Mouse (Mus musculus) cortical plate, adult 2 months (tissue): ENCODE results near the gene Polr3e. TPM values are rescaled to one million over a fixed set of nuclear protein-coding genes. Genes with fewer than 3 reads are reported as not detected.
"Not testable (repeated sequence)": the region's sequence is repeated elsewhere in the genome, so short reads cannot be mapped to it uniquely, and the experiment has no call there.

Experiments used
- H3K27ac ChIP-seq: fragments of 200-500 bp; 2 replicates; pipeline ENCODE4 v1.5.1; 2012; ENCODE audit warnings: low read length, control low read depth, inconsistent platforms; ENCODE audit not compliant: insufficient read depth
- H3K4me1 ChIP-seq: fragments of 200-500 bp; 2 replicates; pipeline ENCODE4 v1.6.1; 2011; ENCODE audit warnings: low read length; ENCODE audit not compliant: control insufficient read depth, insufficient read depth
- H3K4me3 ChIP-seq: fragments of 200-500 bp; 2 replicates; pipeline ENCODE4 v1.5.1; 2011; ENCODE audit warnings: mild to moderate bottlenecking, low read length, control low read depth; ENCODE audit not compliant: insufficient read depth
- CTCF ChIP-seq: fragments of 200-500 bp; IDR thresholded peaks from 2 replicates; pipeline ENCODE4 v1.5.1; 2011; ENCODE audit warnings: mild to moderate bottlenecking, control low read depth, low read length; ENCODE audit not compliant: insufficient read depth; ENCODE audit errors: extremely low read depth
- POLR2A ChIP-seq: fragments of 200-500 bp; IDR thresholded peaks from 2 replicates; pipeline ENCODE4 v1.6.1; 2011; ENCODE audit warnings: mild to moderate bottlenecking, low read length, control low read depth; ENCODE audit not compliant: insufficient read depth; ENCODE audit errors: extremely low read depth
- polyA plus RNA-seq: library from polyadenylated mRNA; depleted of rRNA; stranded (reverse); fragments of >200 nt; gene quantifications from 2 replicates; pipeline ENCODE4 v1.2.3, GENCODE M21; 2012

Polr3e gene
- polyA plus RNA-seq, 1 experiment = 25.9 TPM

GRCm38 (mm10) chr7:120880770-120881169, 36.8 kb upstream of the Polr3e start:
- TF ChIP-seq POLR2A (no peak), CTCF (no peak)
- Histone ChIP-seq H3K4me3 (no peak overlapping the region), H3K4me1 (peaks cover 2% of the 10 kb centered on the region; the same call in 1 of the 2 replicates), H3K27ac (no peak overlapping the region)

DNA sequence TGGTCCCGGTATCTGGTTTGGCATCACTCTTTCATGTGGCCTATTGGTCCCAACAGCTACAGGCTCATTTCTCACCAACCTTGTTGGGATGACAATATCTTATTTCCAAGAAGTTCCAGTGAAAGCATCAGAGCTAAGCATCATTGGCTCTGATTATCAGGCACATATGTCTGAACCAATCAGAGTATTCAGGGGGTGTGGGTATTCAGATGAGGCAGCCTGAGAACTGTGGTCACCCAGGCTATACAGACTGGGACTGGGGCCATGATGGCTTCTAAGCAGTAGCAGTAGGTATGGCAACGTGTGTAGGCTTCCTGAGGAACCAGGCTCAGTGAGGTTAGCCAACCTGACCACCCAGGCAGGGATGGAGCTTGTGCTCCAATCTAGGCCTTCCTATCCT, 36.1 kb upstream of the Polr3e start:
- no peak overlapping the region for H3K4me3 ChIP-seq
- TF ChIP-seq POLR2A = no peak
- no peak for TF ChIP-seq CTCF
- H3K4me1 ChIP-seq = peaks cover 2% of the 10 kb centered on the region; the same call in 1 of the 2 replicates
- no peak overlapping the region for H3K27ac ChIP-seq

GRCm38 (mm10) chr7:120882674-120883073, 34.9 kb upstream of the Polr3e start:
- H3K4me3 ChIP-seq = no peak overlapping the region
- H3K27ac ChIP-seq = no peak overlapping the region
- TF ChIP-seq CTCF = no peak
- no peak for TF ChIP-seq POLR2A
- H3K4me1 ChIP-seq = peaks cover 2% of the 10 kb centered on the region; the same call in 1 of the 2 replicates

GRCm38 (mm10) chr7:120883523-120884290, 33.8 kb upstream of the Polr3e start:
- no peak overlapping the region for H3K4me3 ChIP-seq
- H3K4me1 ChIP-seq = no peaks in the 10 kb centered on the region
- H3K27ac ChIP-seq = no peak overlapping the region
- TF ChIP-seq CTCF (no peak), POLR2A (no peak)

DNA sequence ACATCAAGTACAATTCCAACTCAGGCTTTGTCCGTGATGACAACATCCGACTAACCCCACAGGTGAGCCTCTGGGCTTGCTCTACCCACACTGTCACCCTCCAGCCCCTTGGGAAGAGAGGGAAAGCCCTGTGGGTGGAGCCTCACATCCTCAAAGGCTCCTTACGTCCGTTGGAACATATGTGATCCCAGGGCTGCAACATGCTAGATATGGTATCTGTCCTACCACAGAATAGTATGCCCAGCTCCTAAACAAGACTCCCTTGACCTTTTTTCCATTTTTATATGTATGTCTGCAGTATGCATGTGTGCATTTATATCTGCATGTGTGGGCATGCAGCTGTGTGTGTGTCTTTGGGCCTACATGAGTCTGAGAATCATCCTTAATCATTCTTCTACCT, 32.8 kb upstream of the Polr3e start:
- Histone ChIP-seq H3K27ac (no peak overlapping the region), H3K4me3 (no peak overlapping the region), H3K4me1 (no peaks in the 10 kb centered on the region)
- TF ChIP-seq POLR2A (no peak), CTCF (no peak)

DNA sequence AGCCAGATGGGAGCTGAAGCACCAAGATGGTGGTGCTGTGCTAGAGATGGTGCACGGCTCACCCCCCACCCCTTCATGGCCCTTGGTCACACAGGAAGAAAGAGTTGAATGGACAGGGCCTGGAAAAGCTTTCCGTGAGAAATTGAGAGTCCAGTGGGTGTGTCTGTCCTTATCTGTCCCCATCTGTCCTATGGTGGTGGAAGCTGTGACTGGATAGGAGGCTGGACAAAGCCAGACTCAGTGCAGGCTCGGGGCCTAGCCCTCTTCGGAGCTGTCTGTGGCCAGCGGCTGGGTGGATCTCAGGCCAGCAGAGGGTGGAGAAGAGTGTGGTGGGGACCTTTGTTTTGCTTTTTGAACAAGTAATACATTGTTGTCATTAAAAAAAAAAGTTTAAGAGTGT, 24.4 kb upstream of the Polr3e start:
- H3K27ac ChIP-seq = no peak overlapping the region
- no peaks in the 10 kb centered on the region for H3K4me1 ChIP-seq
- no peak for TF ChIP-seq POLR2A
- no peak for TF ChIP-seq CTCF
- H3K4me3 ChIP-seq = no peak overlapping the region

DNA sequence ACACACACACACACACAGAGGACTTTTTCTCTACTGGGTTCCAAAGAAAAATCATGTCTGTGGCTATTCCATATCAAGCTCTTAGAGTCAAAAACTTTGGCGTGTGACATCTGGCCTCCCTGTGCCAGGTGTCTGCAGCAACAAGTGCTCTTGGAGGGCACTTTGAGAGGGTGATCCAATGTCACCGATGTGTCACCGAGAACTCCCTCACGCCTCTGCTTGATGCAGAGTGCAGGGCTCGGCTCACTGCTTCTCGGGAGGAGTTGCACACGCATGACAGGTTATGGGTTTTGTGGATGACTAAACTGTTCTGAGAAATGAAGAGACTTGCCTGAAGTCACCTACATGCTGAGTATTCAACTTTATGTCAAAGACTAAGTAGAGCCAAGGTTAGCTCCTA, 20.5 kb upstream of the Polr3e start:
- Histone ChIP-seq H3K27ac (no peak overlapping the region), H3K4me3 (no peak overlapping the region), H3K4me1 (no peaks in the 10 kb centered on the region)
- TF ChIP-seq CTCF (no peak), POLR2A (no peak)

DNA sequence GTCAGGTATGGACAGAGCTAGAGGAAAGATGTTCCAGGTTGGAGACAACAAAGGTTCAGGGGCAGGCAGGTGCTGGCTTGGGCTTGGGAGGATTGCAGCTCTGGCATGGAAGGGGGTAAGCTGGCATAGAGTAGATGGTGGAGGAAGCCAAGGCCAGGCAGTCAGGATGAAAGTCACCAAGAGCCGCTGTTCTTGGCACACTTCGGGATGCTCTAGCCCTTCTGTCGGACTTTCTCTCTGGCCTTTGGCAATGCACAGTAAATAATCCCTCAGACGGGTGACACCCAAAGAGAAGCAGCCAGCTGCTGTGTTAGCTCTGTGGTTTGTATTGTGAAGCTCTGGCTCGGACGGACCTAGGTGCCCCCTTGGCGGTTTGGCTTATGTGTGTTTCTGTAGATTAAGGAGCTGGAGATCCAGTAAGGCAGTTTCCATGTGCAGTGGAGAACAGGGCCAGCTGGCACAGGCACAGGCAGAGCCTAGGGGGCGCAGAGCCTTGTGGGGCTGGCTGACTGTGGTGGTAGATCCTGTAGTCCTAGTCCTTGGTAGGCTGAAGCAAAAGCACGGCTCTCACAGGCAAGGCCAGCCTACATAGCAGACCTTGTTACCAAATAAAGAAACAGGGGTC, 19.7 kb upstream of the Polr3e start:
- Histone ChIP-seq H3K4me1 (no peaks in the 10 kb centered on the region), H3K27ac (no peak overlapping the region), H3K4me3 (no peak overlapping the region)
- TF ChIP-seq POLR2A = no peak

DNA sequence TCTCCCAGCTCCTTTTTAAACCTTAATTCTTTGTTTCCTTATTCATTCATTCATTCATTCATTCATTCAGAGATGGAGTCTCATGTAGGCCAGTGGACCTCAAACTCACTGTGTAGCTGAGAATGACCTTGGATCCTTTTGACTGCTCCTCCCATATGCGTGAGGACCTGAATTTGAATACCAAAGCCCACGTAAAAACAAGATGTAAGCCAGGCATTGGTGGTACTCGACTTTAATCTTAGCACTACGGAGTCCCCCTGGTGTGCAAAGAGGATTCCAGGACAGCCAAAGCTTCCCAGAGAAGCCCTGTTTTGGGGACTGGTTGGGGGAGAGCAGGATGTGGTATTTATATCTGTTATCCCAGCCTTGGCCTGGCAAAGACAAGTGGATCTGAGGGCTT, 17.4 kb upstream of the Polr3e start:
- Histone ChIP-seq H3K4me3 (no peak overlapping the region), H3K27ac (no peak overlapping the region), H3K4me1 (no peaks in the 10 kb centered on the region)
- TF ChIP-seq POLR2A (no peak), CTCF (no peak)

GRCm38 (mm10) chr7:120901701-120902100, 15.8 kb upstream of the Polr3e start:
- no peaks in the 10 kb centered on the region for H3K4me1 ChIP-seq
- H3K4me3 ChIP-seq = no peak overlapping the region
- no peak overlapping the region for H3K27ac ChIP-seq
- TF ChIP-seq CTCF (no peak), POLR2A (no peak)

DNA sequence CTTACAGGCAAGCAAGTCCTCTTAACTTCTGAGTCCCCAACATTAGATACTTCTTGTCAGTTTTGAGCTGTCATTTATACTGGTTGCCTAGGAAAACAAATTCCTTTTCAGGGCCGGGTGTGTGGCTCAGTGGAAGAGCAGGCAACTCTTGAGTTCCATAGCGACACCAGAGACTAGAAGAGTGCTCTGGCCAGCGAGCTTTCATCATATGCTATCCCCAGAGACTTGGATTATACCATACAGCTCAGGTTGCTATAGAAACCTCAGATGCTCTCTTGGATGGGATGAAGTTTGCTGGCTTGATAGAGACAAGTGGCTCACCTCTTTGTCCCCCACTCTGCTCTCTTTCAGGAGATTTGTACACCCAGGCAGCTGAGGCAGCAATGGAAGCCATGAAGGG, 14.6 kb upstream of the Polr3e start:
- no peak overlapping the region for H3K27ac ChIP-seq
- H3K4me3 ChIP-seq = no peak overlapping the region
- no peaks in the 10 kb centered on the region for H3K4me1 ChIP-seq
- TF ChIP-seq CTCF (no peak), POLR2A (no peak)

DNA sequence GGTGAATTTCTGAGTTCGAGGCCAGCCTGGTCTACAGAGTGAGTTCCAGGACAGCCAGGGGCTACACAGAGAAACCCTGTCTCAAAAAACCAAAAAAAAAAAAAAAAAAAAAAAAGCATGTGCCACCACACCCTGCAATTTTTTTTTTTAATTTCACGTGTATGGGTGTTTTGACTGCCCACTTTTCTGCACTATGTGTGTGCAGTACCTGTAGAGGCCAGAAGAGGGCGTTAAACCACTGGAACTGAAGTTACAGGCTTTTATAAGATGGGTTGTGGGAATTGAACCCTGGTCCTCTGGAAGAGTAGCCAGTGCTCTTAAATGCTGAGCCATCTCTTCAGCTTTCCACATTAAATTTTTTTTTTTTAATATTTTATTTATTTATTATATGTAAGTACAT, 7.4 kb upstream of the Polr3e start:
- not testable (repeated sequence) for H3K4me1 ChIP-seq, H3K4me3 ChIP-seq, H3K27ac ChIP-seq

GRCm38 (mm10) chr7:120911268-120911667, 6.3 kb upstream of the Polr3e start:
- not testable (repeated sequence) for H3K4me3 ChIP-seq, H3K27ac ChIP-seq, H3K4me1 ChIP-seq
